ENCODE assay signal across 22 mouse cellular contexts in the genomic region with DNA sequence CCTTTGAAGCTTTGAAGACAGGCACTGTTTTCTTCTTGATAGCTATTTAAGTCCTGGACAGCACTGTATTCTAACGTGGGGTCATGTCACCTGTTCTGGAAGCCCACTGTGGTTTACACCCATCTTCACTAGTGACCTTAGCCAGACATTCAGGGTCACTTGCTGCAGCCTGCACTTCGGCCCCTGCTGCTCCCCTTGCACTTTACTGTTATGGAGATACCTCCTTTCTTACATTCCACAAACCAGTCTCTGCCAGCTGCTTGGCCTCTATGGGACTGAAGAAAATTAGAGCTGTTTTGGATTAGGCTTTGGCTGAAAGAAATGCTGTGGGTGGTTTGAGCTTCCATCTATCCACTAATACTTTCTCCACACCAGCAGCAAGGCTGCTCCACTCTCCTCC.
A peak's percentile ranks its signal among the peaks of the same experiment; 100 is the strongest.
DNase-seq lines count a peak whose midpoint lies in the region; ATAC-seq and TF ChIP-seq lines count a peak whose summit lies in the region.
"Had no signal": no experiment of that assay in that cellular context is flagged by ENCODE, and none has a peak within 500 bp of the region (broad histone marks: within the 10 kb centered on the region; RNA-seq: fewer than 3 reads in every experiment).

No protein-coding gene starts in this region.

- H3K9me3 ChIP-seq in ES-E14 (ENCODE audit: control insufficient read depth, insufficient read depth, low read depth, low read length), result no peaks in the 10 kb centered on the region
- no peaks in the 10 kb centered on the region for H3K9me3 ChIP-seq in forebrain, embryonic 11.5 days (ENCODE audit: control insufficient read depth, low read length)
- no peaks in the 10 kb centered on the region for H3K9me3 ChIP-seq in intestine, postnatal 0 days (ENCODE audit: control insufficient read depth)
- H3K9me3 ChIP-seq: hindbrain, embryonic 15.5 days; kidney, embryonic 15.5 days; limb, embryonic 10.5 days; liver, embryonic 15.5 days; lung, embryonic 15.5 days had no signal

- ATAC-seq in forebrain, embryonic 11.5 days (replicated peaks; ENCODE audit: low FRiP score), result no peak
- no peak for ATAC-seq in intestine, postnatal 0 days
- ATAC-seq: forebrain, embryonic 14.5 days; intestine, embryonic 16.5 days had no signal

- H3K27ac ChIP-seq in layer of hippocampus, adult 2 months, result peak overlapping the region; percentile 47
- H3K27ac ChIP-seq in ES-E14 (ENCODE audit: insufficient read depth, low read depth, low read length, poor library complexity, severe bottlenecking), result no peak overlapping the region
- no peak overlapping the region for H3K27ac ChIP-seq in forebrain, embryonic 11.5 days (ENCODE audit: low read depth, low read length)
- H3K27ac ChIP-seq in intestine, postnatal 0 days (ENCODE audit: low read depth, low read length), result no peak overlapping the region
- H3K27ac ChIP-seq: hindbrain, embryonic 15.5 days; kidney, embryonic 15.5 days; limb, embryonic 10.5 days; liver, embryonic 15.5 days; lung, embryonic 15.5 days had no signal

- DNase-seq in layer of hippocampus, adult 2 months (ENCODE audit: low spot score in 2 of 2), result no peak
- DNase-seq in layer of hippocampus, postnatal 25 days (ENCODE audit: extremely low spot score in 1 of 2, low spot score in 1 of 2), result no peak
- DNase-seq in ES-E14 (ENCODE audit: low read depth, low spot score), result peak; percentile 13
- peak; percentile 78 for DNase-seq in ZHBTc4 (ENCODE audit: low read depth, low spot score)
- no peak for DNase-seq in MN1 (ENCODE audit: low spot score)
- no peak for DNase-seq in forebrain, embryonic 11.5 days (ENCODE audit: low spot score)
- DNase-seq: adrenal gland, postnatal 14 days; liver; lung, postnatal 4 days; right cerebral cortex, postnatal 14 days; spleen, adult 18-20 months; thymus, postnatal 14 days had no signal

- no peak overlapping the region for H3K4me3 ChIP-seq in layer of hippocampus, adult 2 months
- H3K4me3 ChIP-seq in ES-E14 (ENCODE audit: insufficient read depth in 1 of 2, low read depth in 1 of 2, low read length in 2 of 2, poor library complexity in 1 of 2, severe bottlenecking in 1 of 2), result no peak overlapping the region
- H3K4me3 ChIP-seq in forebrain, embryonic 11.5 days (ENCODE audit: low read depth, low read length), result no peak overlapping the region
- no peak overlapping the region for H3K4me3 ChIP-seq in intestine, postnatal 0 days (ENCODE audit: low read depth, low read length)
- H3K4me3 ChIP-seq: erythroblast, embryonic 14.5 days; hindbrain, embryonic 15.5 days; kidney, embryonic 15.5 days; limb, embryonic 10.5 days; liver, embryonic 15.5 days; lung, embryonic 15.5 days had no signal

- no peak for TF ChIP-seq CTCF in layer of hippocampus, adult 2 months (conservative IDR thresholded peaks at IDR 0.05)
- no peak for TF ChIP-seq CTCF in intestine, postnatal 0 days (IDR thresholded peaks at IDR 0.05; ENCODE audit: low read depth)

- in situ Hi-C loops in ES-E14 (cut with MboI; ENCODE audit: low sequenced_read_pairs in 2 of 2, unreplicated experiment in 2 of 2), result no loop called here

- 61% methylated on average over 2 of the region's 2 CpGs for WGBS in forebrain, embryonic 11.5 days
- 64% methylated on average over 2 of the region's 2 CpGs for WGBS in intestine, postnatal 0 days

- H3K27me3 ChIP-seq in forebrain, embryonic 11.5 days (ENCODE audit: control insufficient read depth, insufficient read depth, low read length), result no peaks in the 10 kb centered on the region
- H3K27me3 ChIP-seq in intestine, postnatal 0 days (replicated peaks; ENCODE audit: control insufficient read depth, insufficient read depth, low read length), result no peaks in the 10 kb centered on the region
- H3K27me3 ChIP-seq: hindbrain, embryonic 15.5 days; kidney, embryonic 15.5 days; liver, embryonic 15.5 days; lung, embryonic 15.5 days had no signal

- H3K4me1 ChIP-seq in ES-E14 (ENCODE audit: control insufficient read depth in 2 of 2, insufficient read depth in 2 of 2, low read length in 2 of 2, poor library complexity in 1 of 2), result peaks cover 2 to 5% of the 10 kb centered on the region in 2 experiments; a peak in 3 of 4 replicates
- no peaks in the 10 kb centered on the region for H3K4me1 ChIP-seq in forebrain, embryonic 11.5 days (replicated peaks; ENCODE audit: control insufficient read depth, insufficient read depth, low read length)
- no peaks in the 10 kb centered on the region for H3K4me1 ChIP-seq in intestine, postnatal 0 days (replicated peaks; ENCODE audit: control insufficient read depth, insufficient read depth, low read length)
- H3K4me1 ChIP-seq: hindbrain, embryonic 15.5 days; kidney, embryonic 15.5 days; limb, embryonic 10.5 days; liver, embryonic 15.5 days; lung, embryonic 15.5 days had no signal

- no peaks in the 10 kb centered on the region for H3K36me3 ChIP-seq in ES-E14 (ENCODE audit: control insufficient read depth, insufficient read depth, low read length, poor library complexity, severe bottlenecking)
- H3K36me3 ChIP-seq in forebrain, embryonic 11.5 days (ENCODE audit: control insufficient read depth, insufficient read depth, low read length), result no peaks in the 10 kb centered on the region
- H3K36me3 ChIP-seq in intestine, postnatal 0 days (ENCODE audit: control insufficient read depth, insufficient read depth), result no peaks in the 10 kb centered on the region
- H3K36me3 ChIP-seq: hindbrain, embryonic 15.5 days; kidney, embryonic 15.5 days; limb, embryonic 10.5 days; liver, embryonic 15.5 days; lung, embryonic 15.5 days had no signal

- H3K9ac ChIP-seq in ES-E14 (ENCODE audit: insufficient read depth, low read depth, low read length, poor library complexity, severe bottlenecking), result no peak overlapping the region
- no peak overlapping the region for H3K9ac ChIP-seq in forebrain, embryonic 11.5 days (ENCODE audit: low read length)
- no peak overlapping the region for H3K9ac ChIP-seq in intestine, postnatal 0 days (ENCODE audit: low read depth, low read length)
- H3K9ac ChIP-seq: hindbrain, embryonic 15.5 days; kidney, embryonic 15.5 days; liver, embryonic 15.5 days; lung, embryonic 15.5 days had no signal

- H3K4me2 ChIP-seq in forebrain, embryonic 11.5 days (ENCODE audit: low read depth, low read length, severe bottlenecking), result no peak overlapping the region
- no peak overlapping the region for H3K4me2 ChIP-seq in intestine, postnatal 0 days (replicated peaks; ENCODE audit: low read depth)
- H3K4me2 ChIP-seq: heart, embryonic 11.5 days; hindbrain, embryonic 15.5 days; kidney, embryonic 15.5 days; liver, embryonic 15.5 days; lung, embryonic 15.5 days had no signal

TF ChIP-seq in ES-E14, 5 proteins besides CTCF, POLR2A, EP300 and RAD21:
- TF ChIP-seq CHD2 (IDR thresholded peaks at IDR 0.05; ENCODE audit: low read depth, low read length) (no peak), MAFK (IDR thresholded peaks at IDR 0.05; ENCODE audit: insufficient read depth, low read depth, low read length) (no peak), HCFC1 (IDR thresholded peaks at IDR 0.05; ENCODE audit: borderline replicate concordance, insufficient read depth, low read length) (no peak)

Comparison
In these comparisons a context has a peak if more than half of its experiments do, and no peak if none do; other contexts are left out.
1. DNase-seq: peak in ES-E14 (single experiment) and ZHBTc4 (single experiment); none in layer of hippocampus, adult 2 months (0 of 2), layer of hippocampus, postnatal 25 days (0 of 2), MN1 (single experiment) and forebrain, embryonic 11.5 days (single experiment).